Mouse (Mus musculus) urinary bladder, postnatal 25 days (tissue): ENCODE results near the gene Itih3.

Source experiments
- DNase-seq: peaks from one replicate; pipeline ENCODE4 v3.0.0; 2022; ENCODE audit warnings: low spot score

Gene Itih3

DNA sequence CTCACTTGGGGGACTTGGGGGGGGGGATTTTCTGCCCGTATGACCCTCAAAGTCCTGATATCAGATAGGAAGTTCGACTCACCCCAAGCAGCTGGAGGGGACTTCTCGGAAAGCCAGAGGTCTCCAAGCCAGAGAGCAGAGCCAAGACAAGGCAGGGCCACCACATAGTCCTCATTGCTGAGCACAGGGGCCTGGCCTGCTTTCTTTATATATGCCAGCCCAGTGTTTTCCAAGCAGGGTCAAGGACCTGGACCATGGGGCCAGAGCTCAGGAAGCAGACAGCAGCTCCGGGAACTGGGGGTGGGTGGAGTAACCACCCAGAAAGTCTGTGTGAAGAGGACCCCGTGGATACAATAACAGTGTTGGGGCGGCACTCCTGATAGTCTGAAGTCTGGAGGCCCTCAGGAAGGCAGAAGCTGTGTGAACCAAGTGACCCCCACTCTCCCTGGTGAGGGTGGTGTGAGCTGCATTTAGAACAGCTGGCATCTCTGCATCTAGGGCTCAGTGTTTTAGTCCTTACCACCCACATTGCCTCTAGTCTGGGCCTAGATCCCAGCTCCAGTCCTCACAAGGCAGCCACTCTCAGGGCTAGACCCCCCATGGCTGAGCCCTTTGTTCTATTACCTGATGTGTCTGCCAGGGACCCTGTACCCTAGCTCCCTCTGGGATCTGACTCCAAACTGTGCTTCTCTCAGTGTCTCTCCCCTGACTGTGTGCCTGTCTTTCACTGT, at the start of gene Itih3:
Gene Itih3, minus strand, starts transcription at position 386 of the 731 bp plus-strand sequence.
- DNase-seq = no peak

DNA sequence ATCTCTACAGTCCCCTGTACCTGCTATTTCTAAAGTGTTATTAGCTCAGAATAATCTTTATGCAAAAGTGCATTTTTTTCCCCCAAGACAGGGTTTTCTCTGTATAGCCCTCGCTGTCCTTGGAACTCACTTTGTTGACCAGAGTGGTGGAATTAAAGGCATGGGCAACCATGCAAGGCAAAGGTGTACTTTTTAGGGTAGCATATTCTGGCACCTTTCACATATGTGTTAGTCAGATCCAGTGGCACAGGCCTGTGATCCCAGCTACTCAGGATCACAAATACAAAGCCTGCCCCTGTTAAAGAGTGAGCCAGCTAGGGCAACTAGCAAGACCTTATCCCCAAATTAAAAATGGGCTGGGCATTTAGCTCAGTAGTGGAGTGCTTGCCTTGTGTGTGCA, 36.8 kb upstream of the Itih3 start:
- DNase-seq = no peak

DNA sequence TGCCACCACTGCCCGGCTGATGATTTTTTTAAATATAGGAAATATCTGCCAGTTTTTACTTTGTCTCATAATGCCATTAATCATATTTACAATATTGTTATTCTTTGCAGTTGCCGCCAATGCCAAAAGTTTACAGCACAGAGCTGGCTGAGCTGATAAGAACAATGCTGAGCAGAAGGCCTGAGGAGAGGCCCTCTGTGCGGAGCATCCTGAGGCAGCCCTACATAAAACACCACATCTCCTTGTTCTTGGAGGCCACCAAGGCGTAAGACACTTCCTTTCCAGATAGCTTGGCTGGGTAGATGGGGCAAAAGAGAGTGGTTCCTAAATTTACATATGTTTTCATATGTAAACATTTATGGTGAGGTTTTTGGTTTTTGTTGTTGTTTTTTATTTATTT, 35.5 kb upstream of the Itih3 start:
- DNase-seq = no peak

DNA sequence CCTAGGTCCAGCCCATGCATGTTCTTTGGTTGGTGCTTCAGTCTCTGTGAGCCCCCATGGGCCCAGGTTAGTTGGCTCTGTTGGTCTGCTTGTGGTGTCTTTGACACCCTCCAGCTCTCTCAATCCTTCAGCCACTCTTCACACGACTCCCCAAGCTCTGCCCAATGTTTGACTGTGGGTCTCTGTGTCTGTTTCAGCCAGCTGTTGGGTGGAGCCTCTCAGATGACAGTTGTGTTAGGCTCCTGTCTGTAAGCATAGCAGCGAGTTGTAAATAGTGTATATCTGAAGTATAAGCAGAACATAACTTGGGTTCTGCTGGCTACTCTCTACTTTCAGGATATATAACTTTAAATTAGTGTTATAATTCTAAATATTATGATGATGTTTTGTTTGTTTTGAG, 35.0 kb upstream of the Itih3 start:
- no peak for DNase-seq

DNA sequence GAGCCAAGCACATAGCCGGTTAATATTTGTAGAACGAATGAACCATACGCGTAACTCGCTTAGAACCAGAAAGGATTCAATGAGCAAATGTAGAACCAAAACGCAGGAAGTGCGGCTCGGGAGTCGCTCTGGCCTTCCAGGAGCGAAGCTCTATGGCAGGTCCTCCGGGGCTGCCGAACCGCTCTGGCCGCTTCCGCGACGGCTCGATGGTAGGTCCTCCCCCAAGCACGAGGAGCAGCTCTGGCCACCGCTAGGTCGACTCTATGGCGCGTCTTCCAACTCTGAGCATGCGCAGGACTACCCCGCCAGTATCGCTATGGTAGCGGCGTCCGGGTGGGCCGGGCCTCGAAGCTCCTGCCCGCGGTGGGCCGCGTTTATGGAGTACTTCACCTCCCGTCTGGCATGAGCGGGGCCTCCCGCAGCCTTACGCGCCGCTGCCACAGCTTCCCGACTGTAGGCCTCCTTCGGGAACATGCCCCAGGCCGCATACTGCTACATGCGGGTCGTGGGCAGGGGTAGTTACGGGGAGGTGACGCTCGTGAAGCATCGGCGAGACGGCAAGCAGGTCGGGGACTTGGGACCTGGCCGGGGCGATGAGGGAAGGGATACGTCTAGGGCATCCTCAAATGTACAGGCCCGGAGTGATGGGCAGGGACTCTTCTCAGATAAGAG, 27.7 kb upstream of the Itih3 start, which contains the start of gene Nek4:
Gene Nek4, plus strand, starts transcription at position 224 of the 672 bp plus-strand sequence.
- DNase-seq = peak; percentile 90

DNA sequence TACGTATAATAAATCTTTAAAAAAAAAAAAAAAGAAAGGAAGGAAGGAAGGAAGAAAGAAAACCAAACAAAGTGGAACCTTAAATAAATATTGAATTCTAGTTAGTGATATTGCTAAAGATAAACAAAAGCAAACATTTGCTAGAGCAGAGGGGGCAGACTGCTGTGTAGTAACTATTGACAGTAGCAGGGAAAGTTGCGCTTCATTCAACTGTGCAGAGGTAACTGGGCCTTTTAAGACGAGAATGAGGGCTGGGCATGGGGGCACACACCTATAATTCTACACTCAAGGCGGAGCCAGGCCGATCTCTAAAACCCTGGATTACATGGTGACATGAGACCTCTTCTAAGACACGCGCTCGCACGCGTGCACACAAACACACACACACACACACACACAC, 26.4 kb upstream of the Itih3 start:
- DNase-seq = no peak

DNA sequence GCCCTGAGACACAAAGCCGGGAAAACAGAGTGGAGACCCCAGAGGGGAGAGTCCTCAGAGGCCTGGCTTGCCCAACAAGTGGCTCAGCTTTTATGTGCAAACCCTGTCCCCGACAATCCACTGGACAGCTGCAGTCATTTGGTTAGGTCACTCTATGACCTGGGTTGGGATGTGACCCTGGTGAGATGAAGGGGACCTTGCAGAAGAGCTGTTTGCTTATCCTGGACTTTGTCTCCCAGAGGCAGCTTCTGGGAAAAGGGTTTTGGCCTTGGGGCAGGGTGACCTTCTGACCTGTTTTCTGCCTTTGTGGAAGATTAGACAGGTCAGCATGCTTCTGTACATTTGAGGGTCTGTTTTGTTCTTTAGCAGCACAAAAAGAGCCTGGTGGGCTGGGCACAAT, 21.2 kb upstream of the Itih3 start:
- DNase-seq = no peak

DNA sequence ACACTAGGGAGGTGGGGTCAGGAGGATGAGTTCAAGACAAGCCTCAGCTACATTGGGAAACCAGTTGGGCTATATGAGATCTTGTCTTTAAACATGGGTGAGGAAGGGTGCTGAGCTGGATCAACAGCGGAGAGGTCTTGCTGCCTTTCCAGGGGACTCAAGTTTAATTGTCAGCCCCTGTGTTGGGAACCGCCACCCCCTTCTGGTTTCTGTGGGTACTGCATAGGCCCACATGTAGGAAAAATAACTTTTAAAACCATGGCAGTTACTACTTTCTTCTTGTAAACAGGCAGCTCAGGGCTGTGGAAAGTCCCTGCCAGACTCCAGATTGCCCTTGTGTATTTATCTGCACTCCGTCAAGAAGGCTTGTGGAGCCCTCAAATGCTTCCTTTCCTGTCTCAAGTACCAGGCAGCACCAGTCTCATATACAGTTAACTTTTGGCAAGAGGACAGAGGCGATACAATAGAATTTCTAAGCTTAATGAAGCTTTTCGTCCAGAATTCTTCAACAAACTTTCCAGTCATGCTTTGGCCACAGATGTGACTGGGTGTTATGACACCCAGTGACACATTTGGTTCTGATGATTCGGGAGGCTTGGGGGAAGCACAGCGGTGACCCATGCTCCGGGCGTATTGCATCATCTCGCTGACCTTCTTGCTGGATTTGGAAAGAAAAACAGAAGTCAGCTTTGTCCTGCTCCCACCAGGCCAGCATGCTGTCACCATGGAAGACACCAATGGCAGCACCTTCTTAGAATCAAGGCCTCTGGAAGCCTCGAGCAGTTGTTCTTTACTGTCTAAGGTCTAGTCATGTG, 20.5 kb upstream of the Itih3 start:
- DNase-seq = peak; percentile 48

DNA sequence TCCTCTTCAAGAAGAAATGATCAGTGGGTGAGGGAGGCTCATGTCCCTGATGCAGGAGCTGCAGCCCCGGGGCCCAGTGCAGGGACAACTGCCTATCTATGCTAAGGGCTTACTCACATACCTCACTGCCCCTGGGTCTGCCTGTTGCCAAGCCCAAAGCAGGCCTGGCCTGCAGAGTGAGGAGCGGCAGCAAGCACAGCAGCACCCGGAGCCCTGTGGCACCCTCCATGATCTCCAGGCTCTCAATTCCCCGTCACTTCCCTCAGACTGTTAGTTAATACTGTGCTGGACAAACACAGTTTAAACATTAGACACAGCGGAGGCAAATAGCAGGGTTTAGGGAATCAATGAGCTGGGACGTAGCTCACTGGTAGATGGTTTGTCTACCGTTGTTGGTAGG, 19.5 kb upstream of the Itih3 start, which contains the start of gene Itih1:
Gene Itih1, minus strand, starts transcription at position 252 of the 400 bp plus-strand sequence.
- DNase-seq = no peak

DNA sequence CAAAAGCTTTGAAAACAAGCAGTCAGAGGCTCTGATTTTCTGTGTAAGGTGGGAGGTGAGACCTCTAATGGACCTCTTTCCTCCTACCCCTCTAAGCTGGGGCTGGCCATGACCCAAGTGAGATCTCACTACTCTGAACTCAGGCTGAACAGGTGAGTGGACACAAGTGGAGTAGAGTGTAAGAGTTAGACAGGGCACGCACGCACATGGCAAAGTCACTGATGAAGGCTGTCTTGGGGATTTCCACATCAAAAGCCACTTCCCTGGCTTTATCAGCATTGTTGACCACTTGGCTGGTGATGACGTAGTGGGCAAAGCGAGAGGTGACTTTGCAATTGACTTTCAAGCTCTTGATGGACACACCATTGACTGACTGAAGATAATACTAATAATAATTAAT, 18.7 kb upstream of the Itih3 start:
- DNase-seq = no peak

DNA sequence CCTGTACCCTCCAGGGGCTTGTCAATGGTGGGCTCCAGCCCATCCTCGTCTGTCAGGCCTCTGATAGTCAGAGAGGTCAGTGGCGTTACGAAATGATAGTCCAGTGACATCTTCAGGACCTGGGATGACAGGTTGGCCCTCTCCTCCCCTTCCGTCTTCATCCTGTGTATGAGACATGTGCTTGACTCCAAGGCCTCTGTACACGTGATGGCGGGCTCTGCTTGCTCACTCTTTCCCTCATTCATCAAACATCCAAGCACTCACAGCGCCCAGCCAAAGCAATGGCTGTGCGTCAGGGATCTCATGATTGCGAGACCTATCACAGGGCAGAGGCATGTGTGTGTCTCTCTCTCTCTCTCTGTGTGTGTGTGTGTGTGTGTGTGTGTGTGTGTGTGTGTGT, 9.8 kb upstream of the Itih3 start:
- DNase-seq = no peak

DNA sequence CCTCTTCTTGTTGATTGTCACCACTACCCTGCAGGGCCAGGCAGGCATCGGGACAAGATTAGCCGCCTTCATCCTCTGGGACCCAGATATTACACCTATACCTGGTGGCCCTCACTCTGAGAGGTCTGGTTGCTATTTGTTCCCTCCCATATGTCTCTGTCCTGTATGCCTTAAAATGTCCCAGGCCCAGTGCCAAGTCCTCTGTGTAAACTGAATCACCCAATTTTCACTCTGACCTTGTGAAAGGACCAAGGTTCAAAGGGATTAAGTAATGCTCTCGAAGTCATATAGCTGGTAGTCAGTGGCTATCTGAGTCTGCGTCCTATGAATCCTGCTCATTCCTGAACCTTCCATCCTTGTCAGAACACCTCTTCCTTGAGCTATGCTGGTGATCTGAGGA, 6.8 kb upstream of the Itih3 start:
- DNase-seq = no peak

DNA sequence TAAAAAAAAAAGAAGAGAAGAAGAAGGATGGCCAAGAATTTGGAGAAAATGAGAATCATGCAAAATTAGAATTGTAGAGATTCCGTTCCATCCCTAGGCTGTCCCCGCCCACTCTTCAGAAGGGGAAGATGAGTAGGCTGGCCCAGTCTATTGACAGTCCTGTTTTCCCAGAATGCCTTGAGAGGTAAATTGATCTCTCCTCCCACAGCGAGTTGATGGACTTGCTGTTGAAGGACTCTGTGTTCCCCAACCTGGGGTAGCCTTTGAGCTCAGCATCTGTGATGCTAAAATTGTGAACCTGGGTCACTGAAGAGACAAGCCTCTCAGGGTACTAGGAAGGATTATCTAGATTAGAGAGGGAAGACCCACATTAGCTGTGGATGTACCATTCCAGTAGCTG, 1.9 kb upstream of the Itih3 start:
- no peak for DNase-seq

DNA sequence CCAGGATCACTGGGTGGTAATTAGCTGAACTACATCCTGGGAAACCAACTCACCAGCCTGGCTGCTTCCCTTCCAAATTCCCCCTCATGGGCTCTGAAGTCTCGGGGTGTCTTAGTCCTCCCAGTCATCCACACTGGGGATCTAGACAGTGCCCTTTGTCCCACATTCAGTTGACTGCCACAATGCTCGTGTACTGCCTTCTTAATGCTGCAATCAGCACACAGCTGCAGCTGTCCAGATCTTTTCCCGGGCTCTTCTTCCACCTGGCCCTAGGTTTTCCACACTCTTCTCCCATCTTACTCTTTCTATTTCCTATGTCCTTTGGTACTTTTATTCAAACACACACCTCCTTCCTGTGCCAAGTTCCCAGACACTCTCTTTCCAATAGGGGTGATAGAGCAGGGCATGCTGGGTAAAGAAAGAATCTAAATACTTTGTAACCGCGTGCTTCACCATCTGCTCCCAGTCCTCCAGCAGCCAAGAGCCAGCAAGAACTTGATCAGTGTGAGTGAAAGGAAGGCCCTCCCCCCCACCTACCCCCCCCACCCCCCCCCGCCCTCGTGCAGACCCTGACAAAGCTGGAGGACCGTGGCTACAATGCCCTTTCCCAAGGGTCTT, 1.4 kb downstream of the Itih3 start:
- DNase-seq = no peak

DNA sequence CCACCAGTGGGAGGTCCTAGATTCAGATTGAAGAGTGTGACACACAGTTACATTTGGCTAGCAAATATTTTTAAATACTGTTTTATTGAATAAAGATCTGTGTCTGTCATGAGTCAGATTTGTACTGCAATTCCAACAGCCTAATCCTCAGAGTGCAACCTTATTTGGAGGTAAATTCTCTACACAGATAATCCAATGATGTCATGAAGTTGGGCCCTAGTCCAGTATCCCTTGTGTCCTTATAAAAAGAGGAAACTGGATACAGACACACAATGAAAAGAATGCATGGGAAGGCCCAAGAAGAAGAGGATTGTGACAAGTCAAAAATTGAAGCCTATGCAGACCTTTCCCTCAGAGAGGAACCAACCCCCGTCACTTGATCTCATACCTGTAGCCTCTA, 7.0 kb downstream of the Itih3 start:
- no peak for DNase-seq

DNA sequence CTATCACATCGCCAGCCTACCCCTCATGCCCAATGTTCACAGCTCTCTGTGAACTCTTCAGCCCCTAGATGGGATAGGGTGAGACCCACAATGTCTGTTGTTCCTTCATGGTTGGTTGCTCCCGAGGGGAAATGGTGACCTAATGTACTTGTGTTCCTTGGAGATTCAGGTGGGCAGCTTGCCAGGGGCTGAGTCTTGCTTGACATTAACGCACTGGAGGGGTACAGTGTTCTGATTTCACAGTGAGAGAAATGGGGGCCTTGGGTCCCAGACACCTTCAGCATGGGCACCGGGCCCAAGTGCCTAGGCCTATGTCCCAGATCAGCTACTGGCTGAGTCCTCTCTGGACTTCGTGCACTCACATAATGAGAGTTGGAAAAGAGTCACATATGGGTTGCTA, 10.2 kb downstream of the Itih3 start:
- no peak for DNase-seq

DNA sequence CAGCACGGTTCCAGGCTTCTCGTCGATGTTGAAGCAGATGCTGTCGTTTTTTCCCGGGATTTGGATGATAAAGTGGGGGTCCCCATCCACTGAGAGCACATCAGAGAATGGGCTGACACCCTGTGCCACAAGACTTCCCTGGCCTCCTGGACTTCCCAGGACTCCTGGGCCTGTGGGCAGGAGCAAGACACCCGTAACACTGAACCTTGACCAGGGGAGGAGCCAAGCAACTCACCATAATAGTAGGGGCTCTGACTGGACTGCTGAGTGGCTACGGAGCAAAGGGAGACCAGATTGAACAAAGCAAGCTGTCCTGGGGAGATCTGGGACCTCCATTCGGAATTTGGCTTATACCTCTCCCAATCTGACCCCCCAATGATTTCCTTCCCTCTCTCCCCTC, 10.9 kb downstream of the Itih3 start:
- DNase-seq = no peak

DNA sequence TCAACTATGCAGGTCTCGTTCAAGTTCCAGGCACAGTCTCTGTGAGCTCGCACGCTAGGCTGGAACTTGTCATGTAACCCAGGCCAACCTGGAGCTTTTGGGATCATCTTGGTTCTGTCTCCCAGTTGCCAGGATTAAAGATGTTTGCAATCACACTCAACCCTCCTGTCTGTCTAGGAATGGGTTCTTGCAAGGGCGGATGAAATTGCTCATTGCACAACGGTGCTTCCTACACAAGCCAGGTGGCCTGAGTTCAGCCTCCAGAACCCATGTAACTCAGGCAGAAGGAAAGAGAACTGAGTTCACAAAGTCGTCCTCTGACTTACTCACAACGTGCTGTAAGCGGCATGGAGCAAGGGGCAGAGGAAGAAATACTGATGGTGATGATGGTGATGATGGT, 12.4 kb downstream of the Itih3 start:
- no peak for DNase-seq

DNA sequence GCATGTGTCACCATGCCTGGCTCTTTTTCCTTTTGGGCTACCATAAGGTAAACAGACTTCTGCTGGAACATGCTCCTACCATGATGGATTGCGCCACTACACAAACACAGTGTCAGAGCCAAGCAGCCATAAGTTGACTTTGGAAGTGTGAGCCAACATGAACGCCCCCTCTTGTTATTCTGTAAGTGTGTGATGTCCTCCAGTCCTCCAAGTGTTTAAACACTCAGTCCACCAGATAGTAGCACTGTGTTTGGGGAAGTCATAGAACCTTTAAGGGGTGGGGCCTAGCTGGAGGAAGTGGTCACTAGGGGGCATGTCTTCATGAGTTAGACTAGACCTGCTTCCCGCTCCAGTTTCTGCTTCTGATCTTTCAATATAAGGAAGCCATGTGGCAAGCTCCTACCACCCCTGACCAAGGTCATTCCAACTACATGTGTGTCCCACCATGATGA, 15.7 kb downstream of the Itih3 start:
- DNase-seq = no peak

DNA sequence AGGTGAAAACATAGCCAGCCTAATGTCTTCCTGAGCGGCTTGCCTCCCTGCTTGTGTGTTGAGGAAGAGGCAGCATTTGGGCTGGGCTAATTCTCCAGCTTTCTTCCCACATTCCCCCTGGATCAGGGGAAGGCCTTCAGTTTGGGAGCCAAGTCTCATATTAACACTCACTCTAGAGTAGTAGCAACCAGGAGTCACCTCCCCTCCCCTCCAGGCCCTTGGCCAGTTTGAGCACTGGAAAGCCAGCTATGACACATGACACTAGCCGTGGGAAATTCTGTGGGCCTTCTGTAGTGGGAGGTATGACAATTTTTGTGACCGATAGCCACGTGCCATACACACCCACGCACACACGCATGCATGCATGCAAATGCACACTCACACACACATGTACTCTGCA, 17.6 kb downstream of the Itih3 start:
- no peak for DNase-seq

DNA sequence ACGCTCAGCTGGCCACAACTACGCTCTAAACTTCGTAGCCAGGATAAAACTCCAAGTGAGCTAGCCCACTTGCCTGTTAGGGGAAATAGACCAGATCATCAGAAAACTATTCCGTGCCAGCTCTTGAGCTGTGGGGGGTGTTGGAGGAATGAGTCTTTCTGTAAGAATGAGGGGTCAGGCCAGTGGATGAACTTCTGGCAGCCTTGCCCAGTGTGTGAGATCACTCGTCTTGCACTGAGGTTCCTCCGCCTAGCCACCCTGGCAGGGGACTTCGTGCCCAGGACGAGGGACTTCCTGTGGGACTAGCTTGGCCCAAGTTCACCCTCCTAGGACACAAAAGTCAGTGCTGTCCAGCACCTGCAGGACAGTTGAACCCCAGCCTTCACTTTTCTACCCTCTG, 19.3 kb downstream of the Itih3 start:
- DNase-seq = no peak

DNA sequence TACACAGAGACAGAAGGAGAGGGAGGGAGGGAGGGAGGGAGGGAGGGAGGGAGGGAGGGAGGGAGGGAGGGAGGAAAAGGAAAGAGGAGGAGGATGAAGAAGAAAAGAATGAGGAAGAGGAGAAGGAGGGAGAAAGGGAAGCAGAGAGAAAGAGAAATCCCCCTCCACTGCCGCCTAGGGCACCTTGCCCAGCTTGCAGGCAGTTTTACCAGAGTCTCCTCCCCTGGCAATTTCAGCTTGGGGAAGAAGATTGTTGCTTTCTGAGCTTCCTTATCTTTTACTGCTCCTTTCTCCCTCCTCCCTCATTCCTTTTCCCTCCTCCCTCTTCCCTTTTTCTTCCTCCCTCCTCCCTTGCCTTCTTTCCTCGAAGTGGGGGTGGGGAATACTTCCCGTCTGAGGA, 20.5 kb downstream of the Itih3 start:
- no peak for DNase-seq
